Mouse (Mus musculus): Measurements from ENCODE around the gene Scn2b.

The Scn2b gene

GRCm38 (mm10) chr9:45173475-45173874 is 55.9 kb downstream of the Scn2b start:
- no peak for DNase-seq (ENCODE audit: low spot score in 2 of 2)

DNA sequence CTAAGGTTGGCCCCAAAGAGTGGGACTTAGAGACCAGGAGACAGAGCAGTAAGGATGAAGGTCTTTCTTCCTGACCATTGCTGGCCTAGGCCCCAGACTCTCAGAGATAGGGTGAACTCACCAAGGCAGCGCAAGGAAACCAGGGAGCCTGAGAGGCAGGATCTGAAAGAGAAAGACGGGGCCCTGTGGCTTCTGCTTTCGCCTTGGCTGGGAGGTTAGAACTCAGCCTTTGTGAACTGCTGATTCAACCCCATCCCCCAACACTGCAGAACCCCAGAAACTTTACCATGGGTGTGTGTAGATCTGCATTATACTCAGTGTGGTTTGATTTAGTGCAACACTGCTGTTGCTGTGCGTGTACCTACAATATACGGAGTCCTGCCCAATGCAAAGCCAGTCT is 61.7 kb downstream of the Scn2b start:
- no peak for DNase-seq (ENCODE audit: low spot score in 2 of 2)
